Mouse (Mus musculus) kidney, postnatal 0 days (tissue): Measurements from ENCODE around the gene Orc2. TPM values are rescaled to one million over a fixed set of nuclear protein-coding genes. Genes with fewer than 3 reads are reported as not detected.

Experiments used
- ATAC-seq: fragments of 200-750 bp; cut with Nextera tagmentation; replicated peaks from 2 replicates; pipeline ENCODE4 v1.8.0; 2017; ENCODE audit warnings: low read depth, moderate number of reproducible peaks, moderate TSS enrichment, moderate library complexity; ENCODE audit not compliant: low FRiP score
- DNase-seq: peaks from one replicate; pipeline ENCODE4 v3.0.0-alpha.2; 2016; ENCODE audit warnings: low spot score
- H3K27ac ChIP-seq: fragments of 300-500 bp; sonication (generic); 2 replicates; pipeline ENCODE4 v1.5.1; 2014; ENCODE audit warnings: mild to moderate bottlenecking
- H3K27me3 ChIP-seq: fragments of 300-500 bp; sonication (generic); 2 replicates; pipeline ENCODE4 v1.6.1; 2014; ENCODE audit warnings: low read length, mixed read lengths; ENCODE audit not compliant: insufficient read depth
- H3K36me3 ChIP-seq: fragments of 300-500 bp; sonication (generic); 2 replicates; pipeline ENCODE4 v1.6.1; 2014; ENCODE audit warnings: low read length, mixed read lengths; ENCODE audit not compliant: insufficient read depth
- H3K4me1 ChIP-seq: fragments of 300-500 bp; sonication (generic); replicated peaks from 2 replicates; pipeline ENCODE4 v1.6.1; 2014; ENCODE audit warnings: antibody characterized with exemption, low read length, mixed read lengths; ENCODE audit not compliant: insufficient read depth
- H3K4me2 ChIP-seq: fragments of 300-500 bp; sonication (generic); 2 replicates; pipeline ENCODE4 v1.6.1; 2014; ENCODE audit warnings: mild to moderate bottlenecking, low read length, moderate library complexity, mixed read lengths
- H3K4me3 ChIP-seq: fragments of 300-500 bp; sonication (generic); replicated peaks from 2 replicates; pipeline ENCODE4 v1.5.1; 2014; ENCODE audit warnings: low read depth, low read length
- H3K9ac ChIP-seq: fragments of 300-500 bp; sonication (generic); 2 replicates; pipeline ENCODE4 v1.6.1; 2014; ENCODE audit warnings: low read depth, low read length
- H3K9me3 ChIP-seq: fragments of 300-500 bp; sonication (generic); replicated peaks from 2 replicates; pipeline ENCODE4 v1.6.1; 2016; ENCODE audit warnings: low read length, inconsistent platforms, mixed read lengths
- CTCF ChIP-seq: IDR thresholded peaks from 2 replicates; pipeline ENCODE4 v1.5.1; 2016; ENCODE audit warnings: antibody characterized with exemption, low read depth, mild to moderate bottlenecking, moderate library complexity
- WGBS: fragments of 180-500 bp; shearing (Covaris S2); extraction: QIAGEN DNeasy Blood & Tissue Kit; methylation state at CpG from one replicate; pipeline ENCODE4 v1.1.7; 2014; 5-methylcytosine and 5-hydroxymethylcytosine counted together
- polyA plus RNA-seq: library from polyadenylated mRNA; unstranded; fragments of >200 nt; fragmentation: Nextera tagmentation; extraction: Ambion mirVana; gene quantifications from 2 replicates; pipeline ENCODE4 v1.2.1, GENCODE M21; 2015

Gene Orc2
- polyA plus RNA-seq, 1 experiment from 2014 or later = 23.4 TPM

DNA sequence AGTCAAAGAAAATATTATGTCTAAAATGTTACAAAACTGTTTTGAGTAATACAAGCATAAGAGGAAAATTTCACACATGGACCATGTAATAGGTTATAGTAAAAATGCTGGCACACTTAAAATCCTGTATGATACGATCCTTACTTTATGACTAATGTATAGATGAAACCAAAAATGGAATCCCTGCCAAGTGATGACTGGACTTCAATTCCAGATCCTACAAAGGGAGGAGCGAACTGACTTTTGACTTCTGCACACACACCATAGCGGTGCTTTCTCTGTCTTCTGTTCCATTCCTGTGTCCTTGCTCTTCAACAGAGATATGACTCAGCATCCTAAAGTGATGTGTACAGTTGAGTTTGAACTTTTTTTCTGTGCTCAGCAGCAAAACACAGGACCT, 44.3 kb downstream of the Orc2 start:
- Histone ChIP-seq H3K27ac (no peak overlapping the region), H3K9ac (no peak overlapping the region), H3K4me3 (no peak overlapping the region), H3K36me3 (peaks cover 44% of the 10 kb centered on the region), H3K9me3 (no peaks in the 10 kb centered on the region), H3K4me2 (no peak overlapping the region), H3K4me1 (no peaks in the 10 kb centered on the region), H3K27me3 (no peaks in the 10 kb centered on the region)
- DNase-seq (no peak), ATAC-seq (no peak)
- TF ChIP-seq CTCF = no peak
- WGBS = 93% methylated on average over 3 of the region's 3 CpGs

DNA sequence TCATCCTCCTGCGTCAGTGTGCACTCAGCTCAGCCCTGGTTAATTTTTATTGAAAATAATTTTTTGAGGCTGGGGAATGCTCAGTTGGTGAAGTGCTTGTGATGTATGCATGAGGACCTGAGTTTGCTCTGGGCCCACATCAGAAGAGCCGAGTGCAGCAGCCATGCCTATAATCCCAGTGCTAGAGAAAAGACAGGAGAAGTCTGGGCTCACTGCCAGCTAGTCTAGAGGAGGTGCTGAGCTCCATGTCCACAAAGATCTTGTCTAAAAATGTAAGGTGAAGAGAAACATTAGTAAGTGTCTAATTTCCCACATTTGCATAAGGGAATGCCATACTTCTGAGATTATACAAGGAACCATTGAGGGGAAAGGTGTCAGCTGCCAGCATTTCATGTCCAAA, 46.0 kb downstream of the Orc2 start:
- DNase-seq = no peak
- Histone ChIP-seq H3K27ac (no peak overlapping the region), H3K4me2 (no peak overlapping the region), H3K4me3 (no peak overlapping the region), H3K9ac (no peak overlapping the region), H3K4me1 (no peaks in the 10 kb centered on the region), H3K27me3 (no peaks in the 10 kb centered on the region), H3K9me3 (no peaks in the 10 kb centered on the region), H3K36me3 (peaks cover 52% of the 10 kb centered on the region)
- no peak for TF ChIP-seq CTCF
- ATAC-seq = no peak
- 71% methylated on average over 2 of the region's 2 CpGs for WGBS

DNA sequence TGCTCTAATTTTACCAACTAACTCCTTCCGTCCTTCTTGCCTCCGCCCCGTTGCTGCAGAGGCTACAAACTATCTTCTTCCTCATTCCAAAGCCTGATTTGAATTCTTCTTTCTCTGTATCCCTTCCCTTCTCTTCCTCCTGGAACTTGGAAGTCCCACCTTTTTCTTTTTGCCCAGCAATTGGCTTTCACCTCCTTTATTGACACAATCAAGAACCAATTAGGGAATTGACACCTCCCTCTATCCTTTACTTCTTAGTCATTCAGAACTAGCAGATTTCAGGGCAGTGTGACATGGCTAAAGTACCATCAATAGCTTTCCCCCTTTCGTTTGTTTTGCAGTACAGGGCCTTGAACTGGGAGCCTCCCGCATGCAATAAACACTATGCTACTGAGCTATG, 46.7 kb downstream of the Orc2 start:
- WGBS = 80% methylated on average over 5 of the region's 5 CpGs
- peaks cover 51% of the 10 kb centered on the region for H3K36me3 ChIP-seq
- no peak overlapping the region for H3K27ac ChIP-seq
- H3K4me2 ChIP-seq = no peak overlapping the region
- no peaks in the 10 kb centered on the region for H3K27me3 ChIP-seq
- DNase-seq = no peak
- ATAC-seq = no peak
- no peaks in the 10 kb centered on the region for H3K4me1 ChIP-seq
- no peak overlapping the region for H3K9ac ChIP-seq
- H3K4me3 ChIP-seq = no peak overlapping the region
- H3K9me3 ChIP-seq = no peaks in the 10 kb centered on the region
- TF ChIP-seq CTCF = no peak

DNA sequence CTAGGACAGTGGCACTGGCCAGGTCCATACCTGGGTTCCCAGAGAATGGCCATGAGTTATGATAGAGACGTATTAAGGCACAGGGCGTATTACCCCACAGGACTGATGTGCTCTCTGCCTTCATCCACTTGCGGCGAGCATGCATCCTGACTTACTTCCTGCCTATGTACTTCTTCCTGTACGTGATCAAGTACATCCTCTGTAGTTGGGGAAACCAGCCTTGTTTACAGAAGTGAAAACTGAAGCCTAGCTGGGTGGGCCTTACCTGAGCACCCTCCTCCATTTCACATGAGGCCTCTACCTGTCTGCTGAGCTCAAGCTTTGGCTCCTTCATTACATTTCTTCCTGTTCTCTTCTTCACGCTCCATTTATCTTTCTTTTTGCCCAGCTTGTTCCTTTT, 50.6 kb downstream of the Orc2 start:
- Histone ChIP-seq H3K27ac (peak overlapping the region; percentile 1; the same call in 1 of the 2 replicates), H3K36me3 (peaks cover 52% of the 10 kb centered on the region), H3K9ac (no peak overlapping the region), H3K27me3 (no peaks in the 10 kb centered on the region), H3K9me3 (no peaks in the 10 kb centered on the region), H3K4me3 (no peak overlapping the region), H3K4me2 (no peak overlapping the region), H3K4me1 (no peaks in the 10 kb centered on the region)
- 83% methylated on average over 6 of the region's 6 CpGs for WGBS
- no peak for TF ChIP-seq CTCF
- DNase-seq (no peak), ATAC-seq (no peak)

DNA sequence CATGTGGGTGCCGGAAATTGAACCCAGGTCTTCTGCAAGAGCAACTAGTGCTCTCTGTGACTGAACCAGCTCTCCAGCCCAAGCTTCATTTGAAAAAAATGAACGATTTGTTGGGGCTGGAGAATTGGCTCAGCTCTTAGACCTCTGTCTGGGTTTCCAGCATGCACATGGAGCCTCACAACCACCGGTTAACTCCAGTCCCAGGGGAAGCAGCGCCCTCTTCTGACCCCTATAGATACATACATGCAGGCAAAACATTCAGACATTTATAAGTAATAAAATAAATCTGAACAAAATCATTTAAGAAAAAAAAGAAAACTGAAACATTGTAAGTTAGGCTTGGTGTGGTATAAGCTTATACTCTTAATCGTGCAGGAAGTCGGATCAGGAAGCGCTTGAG, 56.5 kb downstream of the Orc2 start:
- Histone ChIP-seq H3K4me2 (no peak overlapping the region), H3K4me3 (no peak overlapping the region), H3K4me1 (peaks cover 8% of the 10 kb centered on the region; the same call in 1 of the 2 replicates), H3K36me3 (peaks cover 13% of the 10 kb centered on the region; the same call in 1 of the 2 replicates), H3K9me3 (no peaks in the 10 kb centered on the region), H3K27me3 (no peaks in the 10 kb centered on the region), H3K9ac (no peak overlapping the region), H3K27ac (no peak overlapping the region)
- ATAC-seq = no peak
- 81% methylated on average over 7 of the region's 7 CpGs for WGBS
- DNase-seq = no peak
- TF ChIP-seq CTCF = 0 out of 2 replicates have a peak, but pooled peaks have one; percentile 27

DNA sequence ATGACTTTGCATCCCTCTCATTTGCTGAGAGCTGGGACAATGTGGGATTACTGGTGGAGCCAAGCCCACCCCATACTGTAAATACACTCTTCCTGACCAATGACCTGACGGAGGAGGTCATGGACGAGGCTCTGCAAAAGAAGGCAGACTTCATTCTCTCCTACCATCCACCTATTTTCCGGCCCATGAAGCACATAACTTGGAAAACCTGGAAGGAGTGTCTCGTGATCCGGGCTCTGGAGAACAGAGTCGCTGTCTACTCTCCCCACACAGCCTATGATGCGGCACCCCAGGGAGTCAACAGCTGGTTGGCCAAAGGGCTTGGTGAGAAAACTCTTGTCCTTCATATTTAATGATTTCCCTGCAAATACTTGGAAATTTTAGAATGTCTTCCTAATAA, 57.1 kb downstream of the Orc2 start:
- DNase-seq = no peak
- H3K4me1 ChIP-seq = peaks cover 8% of the 10 kb centered on the region; the same call in 1 of the 2 replicates
- WGBS = 78% methylated on average over 7 of the region's 7 CpGs
- no peak overlapping the region for H3K27ac ChIP-seq
- no peak for ATAC-seq
- H3K9me3 ChIP-seq = no peaks in the 10 kb centered on the region
- H3K27me3 ChIP-seq = no peaks in the 10 kb centered on the region
- no peak overlapping the region for H3K4me2 ChIP-seq
- H3K36me3 ChIP-seq = peaks cover 9% of the 10 kb centered on the region; the same call in 1 of the 2 replicates
- no peak for TF ChIP-seq CTCF
- H3K4me3 ChIP-seq = no peak overlapping the region
- H3K9ac ChIP-seq = no peak overlapping the region

DNA sequence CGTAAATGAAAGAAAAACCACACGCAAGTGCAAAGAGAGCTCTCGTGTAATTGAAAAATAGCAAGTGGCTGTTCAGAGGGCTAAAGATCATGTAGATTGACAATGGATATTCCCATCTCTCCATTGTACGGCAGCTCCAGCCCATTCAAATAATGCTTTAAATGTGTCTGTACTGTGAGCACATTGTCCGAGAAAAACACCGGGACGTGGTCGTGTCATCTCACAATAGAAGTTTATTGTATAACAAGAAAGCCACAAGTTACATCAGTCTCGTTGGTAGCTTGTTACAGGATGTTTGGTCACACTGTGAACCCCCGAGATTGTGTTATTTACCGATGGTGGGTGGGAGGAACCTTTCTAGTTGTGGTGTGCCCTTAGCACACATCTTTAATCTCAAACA, 59.0 kb downstream of the Orc2 start:
- Histone ChIP-seq H3K27me3 (no peaks in the 10 kb centered on the region), H3K27ac (peak overlapping the region; percentile 96), H3K9me3 (no peaks in the 10 kb centered on the region), H3K4me3 (peak overlapping the region; percentile 64), H3K4me1 (peaks cover 8% of the 10 kb centered on the region; the same call in 1 of the 2 replicates), H3K9ac (peak overlapping the region; percentile 86), H3K4me2 (peak overlapping the region; percentile 78), H3K36me3 (peaks cover 11% of the 10 kb centered on the region)
- 3% methylated on average over 11 of the region's 11 CpGs for WGBS
- DNase-seq = no peak
- TF ChIP-seq CTCF = no peak
- ATAC-seq = no peak
